Mouse (Mus musculus) hindbrain, embryonic 12.5 days (tissue): ENCODE measurements at regions not wholly inside any gene's neighbourhood (a gene's known extent, or its start where the extent isn't known, plus 50 kb on each side); places are given as distances from the start of the nearest gene placed in this dataset.

ENCODE experiments used
- ATAC-seq: fragments of 200-750 bp; cut with Nextera tagmentation; 2 replicates; pipeline ENCODE4 v1.8.0; 2017; ENCODE audit warnings: moderate TSS enrichment; ENCODE audit not compliant: low FRiP score
- H3K27ac ChIP-seq: fragments of 300-500 bp; sonication (generic); 2 replicates; pipeline ENCODE4 v1.5.1; 2016; ENCODE audit warnings: mild to moderate bottlenecking
- H3K27me3 ChIP-seq: fragments of 300-500 bp; sonication (generic); 2 replicates; pipeline ENCODE4 v1.6.1; 2016; ENCODE audit warnings: mild to moderate bottlenecking
- H3K36me3 ChIP-seq: fragments of 300-500 bp; sonication (generic); 2 replicates; pipeline ENCODE4 v1.6.1; 2016; ENCODE audit warnings: mild to moderate bottlenecking
- H3K4me1 ChIP-seq: fragments of 300-500 bp; sonication (generic); 2 replicates; pipeline ENCODE4 v1.6.1; 2016
- H3K4me2 ChIP-seq: fragments of 300-500 bp; sonication (generic); replicated peaks from 2 replicates; pipeline ENCODE4 v1.6.1; 2016; ENCODE audit warnings: mild to moderate bottlenecking
- H3K4me3 ChIP-seq: fragments of 300-500 bp; sonication (generic); 2 replicates; pipeline ENCODE4 v1.5.1; 2016; ENCODE audit warnings: mild to moderate bottlenecking
- H3K9ac ChIP-seq: fragments of 300-500 bp; sonication (generic); 2 replicates; pipeline ENCODE4 v1.6.1; 2016; ENCODE audit warnings: mild to moderate bottlenecking, moderate library complexity
- H3K9me3 ChIP-seq: fragments of 300-500 bp; sonication (generic); replicated peaks from 2 replicates; pipeline ENCODE4 v1.6.1; 2016; ENCODE audit warnings: mild to moderate bottlenecking
- WGBS: fragments of 180-500 bp; shearing (Covaris S2); methylation state at CpG from one replicate; pipeline ENCODE4 v1.1.7; 2016; 5-methylcytosine and 5-hydroxymethylcytosine counted together

- Histone ChIP-seq H3K27ac (no peak overlapping the region), H3K4me3 (no peak overlapping the region), H3K36me3 (no peaks in the 10 kb centered on the region), H3K4me2 (no peak overlapping the region), H3K27me3 (no peaks in the 10 kb centered on the region), H3K4me1 (no peaks in the 10 kb centered on the region), H3K9me3 (no peaks in the 10 kb centered on the region), H3K9ac (no peak overlapping the region)
- ATAC-seq: no peak
- WGBS: 83% methylated on average over 2 of the region's 2 CpGs
Measured at GRCm38 (mm10) chr12:71743345-71743744, 87.5 kb upstream of the Daam1 start.

GRCm38 (mm10) chr12:71746011-71746410 lies 84.9 kb upstream of the Daam1 start:
- no peaks in the 10 kb centered on the region for H3K27me3 ChIP-seq
- WGBS: 62% methylated on average over 6 of the region's 6 CpGs
- ATAC-seq: no peak
- no peak overlapping the region for H3K4me3 ChIP-seq
- H3K36me3 ChIP-seq: no peaks in the 10 kb centered on the region
- no peak overlapping the region for H3K27ac ChIP-seq
- H3K4me2 ChIP-seq: no peak overlapping the region
- H3K9me3 ChIP-seq: no peaks in the 10 kb centered on the region
- no peak overlapping the region for H3K9ac ChIP-seq
- 0 out of 2 replicates have a peak, but pooled peaks cover 3% of the 10 kb centered on the region for H3K4me1 ChIP-seq

GRCm38 (mm10) chr12:71747386-71747785 lies 83.5 kb upstream of the Daam1 start:
- H3K9ac ChIP-seq: no peak overlapping the region
- 93% methylated on average over 10 of the region's 10 CpGs for WGBS
- no peak for ATAC-seq
- 0 out of 2 replicates have a peak, but pooled peaks cover 3% of the 10 kb centered on the region for H3K4me1 ChIP-seq
- no peaks in the 10 kb centered on the region for H3K27me3 ChIP-seq
- H3K4me3 ChIP-seq: no peak overlapping the region
- no peaks in the 10 kb centered on the region for H3K9me3 ChIP-seq
- no peak overlapping the region for H3K4me2 ChIP-seq
- H3K36me3 ChIP-seq: no peaks in the 10 kb centered on the region
- no peak overlapping the region for H3K27ac ChIP-seq

GRCm38 (mm10) chr12:71747831-71748368 lies 83.0 kb upstream of the Daam1 start:
- WGBS: 81% methylated on average over 14 of the region's 14 CpGs
- Histone ChIP-seq H3K9me3 (no peaks in the 10 kb centered on the region), H3K4me2 (no peak overlapping the region), H3K9ac (no peak overlapping the region), H3K36me3 (no peaks in the 10 kb centered on the region), H3K27me3 (no peaks in the 10 kb centered on the region), H3K27ac (no peak overlapping the region), H3K4me1 (0 out of 2 replicates have a peak, but pooled peaks cover 3% of the 10 kb centered on the region), H3K4me3 (no peak overlapping the region)
- ATAC-seq: no peak

GRCm38 (mm10) chr12:71748731-71749130 lies 82.1 kb upstream of the Daam1 start:
- Histone ChIP-seq H3K9me3 (no peaks in the 10 kb centered on the region), H3K27me3 (no peaks in the 10 kb centered on the region), H3K4me3 (no peak overlapping the region), H3K27ac (no peak overlapping the region), H3K9ac (no peak overlapping the region), H3K4me1 (0 out of 2 replicates have a peak, but pooled peaks cover 3% of the 10 kb centered on the region), H3K36me3 (no peaks in the 10 kb centered on the region), H3K4me2 (no peak overlapping the region)
- no peak for ATAC-seq
- WGBS: 72% methylated on average over 4 of the region's 4 CpGs

GRCm38 (mm10) chr12:71749668-71750067 lies 81.2 kb upstream of the Daam1 start:
- 84% methylated on average over 2 of the region's 2 CpGs for WGBS
- no peak for ATAC-seq
- no peak overlapping the region for H3K4me3 ChIP-seq
- no peaks in the 10 kb centered on the region for H3K36me3 ChIP-seq
- no peak overlapping the region for H3K4me2 ChIP-seq
- H3K27me3 ChIP-seq: no peaks in the 10 kb centered on the region
- no peaks in the 10 kb centered on the region for H3K9me3 ChIP-seq
- no peak overlapping the region for H3K9ac ChIP-seq
- H3K27ac ChIP-seq: no peak overlapping the region
- H3K4me1 ChIP-seq: 0 out of 2 replicates have a peak, but pooled peaks cover 3% of the 10 kb centered on the region

GRCm38 (mm10) chr12:71752741-71753260 lies 78.1 kb upstream of the Daam1 start:
- Histone ChIP-seq H3K9me3 (no peaks in the 10 kb centered on the region), H3K27ac (no peak overlapping the region), H3K36me3 (no peaks in the 10 kb centered on the region), H3K27me3 (no peaks in the 10 kb centered on the region), H3K4me3 (no peak overlapping the region), H3K4me2 (no peak overlapping the region), H3K9ac (no peak overlapping the region), H3K4me1 (0 out of 2 replicates have a peak, but pooled peaks cover 3% of the 10 kb centered on the region)
- 72% methylated on average over 7 of the region's 7 CpGs for WGBS
- ATAC-seq: no peak

GRCm38 (mm10) chr12:71753276-71753675 lies 77.6 kb upstream of the Daam1 start:
- Histone ChIP-seq H3K4me3 (no peak overlapping the region), H3K4me2 (no peak overlapping the region), H3K9me3 (no peaks in the 10 kb centered on the region), H3K4me1 (0 out of 2 replicates have a peak, but pooled peaks cover 3% of the 10 kb centered on the region), H3K9ac (no peak overlapping the region), H3K27ac (no peak overlapping the region), H3K27me3 (no peaks in the 10 kb centered on the region), H3K36me3 (no peaks in the 10 kb centered on the region)
- no peak for ATAC-seq
- WGBS: 90% methylated on average over 3 of the region's 3 CpGs

- H3K27ac ChIP-seq: no peak overlapping the region
- H3K9ac ChIP-seq: no peak overlapping the region
- H3K27me3 ChIP-seq: no peaks in the 10 kb centered on the region
- 79% methylated on average over 4 of the region's 4 CpGs for WGBS
- no peaks in the 10 kb centered on the region for H3K9me3 ChIP-seq
- no peaks in the 10 kb centered on the region for H3K36me3 ChIP-seq
- H3K4me3 ChIP-seq: no peak overlapping the region
- no peaks in the 10 kb centered on the region for H3K4me1 ChIP-seq
- ATAC-seq: no peak
- H3K4me2 ChIP-seq: no peak overlapping the region
Measured at GRCm38 (mm10) chr12:71763194-71763593, 67.7 kb upstream of the Daam1 start.

- no peak for ATAC-seq
- Histone ChIP-seq H3K9ac (no peak overlapping the region), H3K4me3 (no peak overlapping the region), H3K9me3 (no peaks in the 10 kb centered on the region), H3K27ac (no peak overlapping the region), H3K27me3 (no peaks in the 10 kb centered on the region), H3K4me2 (no peak overlapping the region), H3K36me3 (no peaks in the 10 kb centered on the region), H3K4me1 (no peaks in the 10 kb centered on the region; the same call in 1 of the 2 replicates)
- WGBS: 85% methylated on average over 4 of the region's 4 CpGs
Measured at GRCm38 (mm10) chr12:71766086-71766485, 64.8 kb upstream of the Daam1 start.

- Histone ChIP-seq H3K9ac (no peak overlapping the region), H3K4me2 (no peak overlapping the region), H3K27ac (no peak overlapping the region), H3K36me3 (no peaks in the 10 kb centered on the region), H3K4me3 (no peak overlapping the region), H3K4me1 (no peaks in the 10 kb centered on the region; the same call in 1 of the 2 replicates), H3K27me3 (no peaks in the 10 kb centered on the region), H3K9me3 (no peaks in the 10 kb centered on the region)
- ATAC-seq: no peak
- WGBS: 97% methylated on average over 1 of the region's 1 CpGs
Measured at GRCm38 (mm10) chr12:71766636-71767035, 64.2 kb upstream of the Daam1 start.

GRCm38 (mm10) chr12:71767896-71768295 lies 63.0 kb upstream of the Daam1 start:
- H3K27me3 ChIP-seq: no peaks in the 10 kb centered on the region
- WGBS: 45% methylated on average over 3 of the region's 3 CpGs
- H3K4me2 ChIP-seq: no peak overlapping the region
- H3K9ac ChIP-seq: no peak overlapping the region
- no peak overlapping the region for H3K27ac ChIP-seq
- ATAC-seq: no peak
- H3K4me3 ChIP-seq: no peak overlapping the region
- H3K4me1 ChIP-seq: no peaks in the 10 kb centered on the region; the same call in none of the 2 replicates
- H3K9me3 ChIP-seq: no peaks in the 10 kb centered on the region
- no peaks in the 10 kb centered on the region for H3K36me3 ChIP-seq

GRCm38 (mm10) chr12:71768471-71768870 lies 62.4 kb upstream of the Daam1 start:
- Histone ChIP-seq H3K9ac (no peak overlapping the region), H3K4me2 (peak overlapping the region; percentile 47), H3K36me3 (no peaks in the 10 kb centered on the region), H3K27me3 (no peaks in the 10 kb centered on the region), H3K4me3 (no peak overlapping the region), H3K27ac (no peak overlapping the region), H3K4me1 (no peaks in the 10 kb centered on the region; the same call in none of the 2 replicates), H3K9me3 (no peaks in the 10 kb centered on the region)
- WGBS: 3% methylated on average over 12 of the region's 12 CpGs
- no peak for ATAC-seq
